Mouse (Mus musculus) forebrain, embryonic 10.5 days (tissue): ENCODE measurements around the gene Ctcf. TPM values are rescaled to one million over a fixed set of nuclear protein-coding genes. Genes with fewer than 3 reads are reported as not detected.

Experiments
- DNase-seq: peaks from one replicate; pipeline ENCODE4 v3.0.0-alpha.2; 2017; ENCODE audit warnings: low spot score; ENCODE audit errors: extremely low spot score
- H3K27ac ChIP-seq: fragments of 300-500 bp; sonication (generic); 2 replicates; pipeline ENCODE4 v1.5.1; 2016; ENCODE audit warnings: mild to moderate bottlenecking
- H3K27me3 ChIP-seq: fragments of 300-500 bp; sonication (generic); 2 replicates; pipeline ENCODE4 v1.6.1; 2016; ENCODE audit warnings: mild to moderate bottlenecking; ENCODE audit not compliant: poor library complexity, severe bottlenecking
- H3K36me3 ChIP-seq: fragments of 300-500 bp; sonication (generic); replicated peaks from 2 replicates; pipeline ENCODE4 v1.6.1; 2016; ENCODE audit warnings: mild to moderate bottlenecking, moderate library complexity
- H3K4me1 ChIP-seq: fragments of 300-500 bp; sonication (generic); 2 replicates; pipeline ENCODE4 v1.6.1; 2016
- H3K4me3 ChIP-seq: fragments of 300-500 bp; sonication (generic); 2 replicates; pipeline ENCODE4 v1.5.1; 2016; ENCODE audit warnings: mild to moderate bottlenecking, moderate library complexity
- H3K9me3 ChIP-seq: fragments of 300-500 bp; sonication (generic); 2 replicates; pipeline ENCODE4 v1.6.1; 2016; ENCODE audit warnings: mild to moderate bottlenecking, moderate library complexity
- WGBS: fragments of 180-500 bp; shearing (Covaris S2); methylation state at CpG from one replicate; pipeline ENCODE4 v1.1.7; 2016; 5-methylcytosine and 5-hydroxymethylcytosine counted together
- polyA plus RNA-seq: library from polyadenylated mRNA; unstranded; fragments of >200 nt; fragmentation: Nextera tagmentation; extraction: Ambion mirVana; gene quantifications from 2 replicates; pipeline ENCODE4 v1.2.1, GENCODE M21; 2016

Gene Ctcf
- polyA plus RNA-seq, 1 experiment from 2014 or later = 150 TPM

- no peaks in the 10 kb centered on the region for H3K9me3 ChIP-seq
- peak overlapping the region; percentile 77 for H3K4me3 ChIP-seq
- peaks cover 2% of the 10 kb centered on the region for H3K27me3 ChIP-seq
- peak overlapping the region; percentile 86 for H3K27ac ChIP-seq
- H3K36me3 ChIP-seq = peaks cover 67% of the 10 kb centered on the region
- under 1% methylated on average over 21 of the region's 21 CpGs for WGBS
- H3K4me1 ChIP-seq = peaks cover 40% of the 10 kb centered on the region
- DNase-seq = no peak
Observed at GRCm38 (mm10) chr8:105700566-105700965, 64.2 kb downstream of the Ctcf start.

- Histone ChIP-seq H3K27ac (peak within 1 kb of the TSS; percentile 86), H3K27me3 (no peaks in the 10 kb centered on the region), H3K9me3 (no peaks in the 10 kb centered on the region), H3K4me1 (peaks cover 44% of the 10 kb centered on the region), H3K4me3 (peak within 1 kb of the TSS; percentile 77), H3K36me3 (peaks cover 72% of the 10 kb centered on the region)
- peak; percentile 98 for DNase-seq
- under 1% methylated on average over 60 of the region's 60 CpGs for WGBS
Observed at GRCm38 (mm10) chr8:105700966-105701824, 64.8 kb downstream of the Ctcf start, which contains the start of the genes Acd and Pard6a. TSS of gene Acd (minus strand) at chr8:105701102. TSS of gene Pard6a (plus strand) at chr8:105701148.

- no peaks in the 10 kb centered on the region for H3K27me3 ChIP-seq
- H3K4me1 ChIP-seq = peaks cover 52% of the 10 kb centered on the region
- H3K27ac ChIP-seq = peak overlapping the region; percentile 86
- no peaks in the 10 kb centered on the region for H3K9me3 ChIP-seq
- WGBS = 37% methylated on average over 18 of the region's 18 CpGs
- H3K4me3 ChIP-seq = peak overlapping the region; percentile 77
- no peak for DNase-seq
- H3K36me3 ChIP-seq = peaks cover 65% of the 10 kb centered on the region
Observed at GRCm38 (mm10) chr8:105702001-105702401, 65.6 kb downstream of the Ctcf start.

- Histone ChIP-seq H3K27ac (no peak overlapping the region), H3K27me3 (no peaks in the 10 kb centered on the region), H3K4me1 (peaks cover 61% of the 10 kb centered on the region), H3K36me3 (peaks cover 57% of the 10 kb centered on the region), H3K9me3 (no peaks in the 10 kb centered on the region), H3K4me3 (peak overlapping the region; percentile 77; the same call in 1 of the 2 replicates)
- no peak for DNase-seq
- 91% methylated on average over 24 of the region's 24 CpGs for WGBS
Observed at GRCm38 (mm10) chr8:105702731-105703415, 66.5 kb downstream of the Ctcf start.

- DNase-seq = no peak
- no peaks in the 10 kb centered on the region for H3K9me3 ChIP-seq
- no peak overlapping the region for H3K27ac ChIP-seq
- peaks cover 44% of the 10 kb centered on the region for H3K36me3 ChIP-seq
- WGBS = 93% methylated on average over 34 of the region's 34 CpGs
- H3K4me3 ChIP-seq = no peak overlapping the region; the same call in 1 of the 2 replicates
- no peaks in the 10 kb centered on the region for H3K27me3 ChIP-seq
- H3K4me1 ChIP-seq = peaks cover 65% of the 10 kb centered on the region
Observed at GRCm38 (mm10) chr8:105704146-105704812, 67.9 kb downstream of the Ctcf start.

GRCm38 (mm10) chr8:105704955-105705354 lies 68.6 kb downstream of the Ctcf start:
- WGBS = 91% methylated on average over 6 of the region's 6 CpGs

GRCm38 (mm10) chr8:105706426-105706825 lies 70.1 kb downstream of the Ctcf start:
- WGBS = 85% methylated on average over 12 of the region's 12 CpGs
- peaks cover 41% of the 10 kb centered on the region for H3K36me3 ChIP-seq
- no peak for DNase-seq
- H3K27me3 ChIP-seq = no peaks in the 10 kb centered on the region
- no peaks in the 10 kb centered on the region for H3K9me3 ChIP-seq
- H3K27ac ChIP-seq = no peak overlapping the region
- peak overlapping the region; percentile 89 for H3K4me3 ChIP-seq
- H3K4me1 ChIP-seq = peaks cover 50% of the 10 kb centered on the region

More at GRCm38 (mm10) chr8:105704955-105705354, 68.6 kb downstream of the Ctcf start:
- peaks cover 41% of the 10 kb centered on the region for H3K36me3 ChIP-seq
- H3K9me3 ChIP-seq = no peaks in the 10 kb centered on the region
- no peak overlapping the region for H3K4me3 ChIP-seq
- no peaks in the 10 kb centered on the region for H3K27me3 ChIP-seq
- no peak for DNase-seq
- peaks cover 58% of the 10 kb centered on the region for H3K4me1 ChIP-seq
- H3K27ac ChIP-seq = no peak overlapping the region

GRCm38 (mm10) chr8:105707498-105708403 lies 71.4 kb downstream of the Ctcf start, which contains the start of the genes 4933405L10Rik and Enkd1:
TSS of gene 4933405L10Rik (plus strand) at chr8:105707655.
TSS of gene Enkd1 (minus strand) at chr8:105708210.
- peak; percentile 92 for DNase-seq
- peak within 1 kb of the TSS; percentile 94 for H3K27ac ChIP-seq
- under 1% methylated on average over 55 of the region's 55 CpGs for WGBS

GRCm38 (mm10) chr8:105708675-105709074 lies 72.3 kb downstream of the Ctcf start:
- 94% methylated on average over 8 of the region's 8 CpGs for WGBS
- Histone ChIP-seq H3K27me3 (no peaks in the 10 kb centered on the region), H3K4me3 (0 out of 2 replicates have a peak overlapping the region, but pooled peaks have one; percentile 89), H3K9me3 (no peaks in the 10 kb centered on the region), H3K27ac (no peak overlapping the region), H3K4me1 (peaks cover 34% of the 10 kb centered on the region), H3K36me3 (peaks cover 24% of the 10 kb centered on the region)
- DNase-seq = peak; percentile 14

More at GRCm38 (mm10) chr8:105707498-105708403, 71.4 kb downstream of the Ctcf start, which contains the start of the genes 4933405L10Rik and Enkd1:
- Histone ChIP-seq H3K9me3 (no peaks in the 10 kb centered on the region), H3K27me3 (no peaks in the 10 kb centered on the region), H3K36me3 (peaks cover 33% of the 10 kb centered on the region), H3K4me1 (peaks cover 37% of the 10 kb centered on the region), H3K4me3 (peak within 1 kb of the TSS; percentile 89)

- 74% methylated on average over 14 of the region's 14 CpGs for WGBS
- no peaks in the 10 kb centered on the region for H3K27me3 ChIP-seq
Observed at GRCm38 (mm10) chr8:105709317-105709716, 72.9 kb downstream of the Ctcf start.

GRCm38 (mm10) chr8:105712286-105712685 lies 75.9 kb downstream of the Ctcf start:
- WGBS = 84% methylated on average over 3 of the region's 3 CpGs
- DNase-seq = no peak
- H3K4me1 ChIP-seq = peaks cover 11% of the 10 kb centered on the region

More at GRCm38 (mm10) chr8:105709317-105709716, 72.9 kb downstream of the Ctcf start:
- H3K9me3 ChIP-seq = no peaks in the 10 kb centered on the region
- DNase-seq = peak; percentile 14
- 0 out of 2 replicates have a peak overlapping the region, but pooled peaks have one; percentile 30 for H3K27ac ChIP-seq
- peaks cover 30% of the 10 kb centered on the region for H3K4me1 ChIP-seq
- H3K4me3 ChIP-seq = no peak overlapping the region
- peaks cover 18% of the 10 kb centered on the region for H3K36me3 ChIP-seq

More at GRCm38 (mm10) chr8:105712286-105712685, 75.9 kb downstream of the Ctcf start:
- Histone ChIP-seq H3K9me3 (no peaks in the 10 kb centered on the region), H3K27ac (no peak overlapping the region), H3K4me3 (no peak overlapping the region), H3K36me3 (peaks cover 19% of the 10 kb centered on the region), H3K27me3 (no peaks in the 10 kb centered on the region)
